Mouse (Mus musculus): ENCODE measurements around the gene Synm.

DNA sequence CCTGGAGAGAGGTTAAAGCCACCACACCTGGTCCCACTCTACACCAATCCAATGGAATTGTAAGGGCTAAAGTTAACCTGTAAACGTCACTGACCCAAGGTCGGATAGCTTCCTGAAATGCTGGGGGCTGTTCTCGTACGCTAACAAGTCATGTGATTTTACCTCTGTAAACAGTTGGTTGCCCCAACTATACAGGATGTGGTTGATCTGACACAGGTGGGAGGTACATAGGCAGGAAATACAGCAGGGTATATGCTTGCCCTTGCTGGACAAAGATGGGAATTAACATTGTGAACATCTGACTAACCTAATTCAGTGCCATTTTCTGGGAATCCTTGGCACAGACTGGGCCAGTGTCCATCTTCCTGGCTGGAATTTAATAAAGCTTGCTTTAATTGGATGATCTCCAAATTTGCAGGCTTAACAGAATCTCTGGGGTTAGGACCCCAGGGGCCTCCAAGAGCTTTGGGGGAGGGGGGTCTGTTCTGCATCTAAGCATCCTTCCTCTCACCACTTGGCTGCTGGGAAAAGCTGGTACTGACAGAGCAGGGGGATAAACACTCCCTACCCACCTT is 11.7 kb downstream of the Synm start:
- TF ChIP-seq CTCF (IDR thresholded peaks at IDR 0.05; ENCODE audit: low read depth, low read length) (no peak), POLR2A (IDR thresholded peaks at IDR 0.05; ENCODE audit: borderline replicate concordance, low read depth, low read length) (no peak)

All from bone marrow macrophage, adult 2 months (primary cell).